Comparison of ENCODE assay signal across 27 mouse cellular contexts in the genomic region with DNA sequence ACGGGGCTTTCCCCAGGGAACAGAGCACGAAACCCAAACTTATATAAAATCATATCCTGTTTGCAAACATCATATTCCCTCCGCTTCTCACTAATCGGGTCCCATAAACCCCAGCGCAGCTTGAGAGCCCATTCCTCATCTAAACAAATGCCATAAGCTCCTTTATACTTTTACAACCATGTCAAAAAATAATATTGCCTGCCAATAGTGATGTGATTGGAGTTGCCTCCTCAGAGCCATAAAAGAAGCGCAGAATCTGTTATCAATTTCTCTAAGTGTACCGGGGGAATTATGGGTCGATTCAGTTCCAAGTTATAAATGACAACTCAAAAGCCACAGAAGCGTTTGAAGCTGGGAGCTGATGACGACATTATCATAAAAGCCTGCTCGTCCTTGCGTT.
DNase-seq lines count a peak whose midpoint lies in the region; ATAC-seq and TF ChIP-seq lines count a peak whose summit lies in the region.
"Had no signal": no experiment of that assay in that cellular context is flagged by ENCODE, and none has a peak within 500 bp of the region (broad histone marks: within the 10 kb centered on the region; RNA-seq: fewer than 3 reads in every experiment).

No protein-coding gene starts in this region.

- peak; percentile 49; the same call in 1 of the 2 replicates for ATAC-seq in neural tube, embryonic 14.5 days (ENCODE audit: low read depth)
- ATAC-seq in embryonic facial prominence, embryonic 15.5 days (ENCODE audit: insufficient number of reproducible peaks, low FRiP score, low TSS enrichment, low read depth): no peak
- peak; percentile 64 for ATAC-seq in limb, embryonic 14.5 days (ENCODE audit: low FRiP score, low read depth)
- ATAC-seq in granulocyte monocyte progenitor cell, adult 5-6 weeks (replicated peaks; ENCODE audit: poor library complexity, severe bottlenecking): no peak
- ATAC-seq in midbrain, embryonic 16.5 days: no peak
- ATAC-seq: forebrain, embryonic 15.5 days; hindbrain, postnatal 0 days; inflammation-experienced regulatory T-cells, adult 6 months; Patski had no signal

- TF ChIP-seq EP300 in heart, adult 2 months (IDR thresholded peaks at IDR 0.05; ENCODE audit: insufficient read depth, low read depth, low read length): no peak

- no peak overlapping the region for H3K4me2 ChIP-seq in neural tube, embryonic 14.5 days (ENCODE audit: low read depth, low read length)
- peak overlapping the region; percentile 31 for H3K4me2 ChIP-seq in embryonic facial prominence, embryonic 15.5 days (replicated peaks)
- H3K4me2 ChIP-seq in limb, embryonic 14.5 days (replicated peaks; ENCODE audit: low read depth, low read length, severe bottlenecking): no peak overlapping the region
- no peak overlapping the region for H3K4me2 ChIP-seq in midbrain, embryonic 16.5 days (ENCODE audit: low read length)
- H3K4me2 ChIP-seq: forebrain, embryonic 12.5 days; forebrain, embryonic 15.5 days; heart, embryonic 11.5 days; heart, embryonic 15.5 days; hindbrain, embryonic 14.5 days had no signal

- H3K36me3 ChIP-seq in neural tube, embryonic 14.5 days (ENCODE audit: control insufficient read depth, insufficient read depth, low read length): no peaks in the 10 kb centered on the region
- H3K36me3 ChIP-seq in embryonic facial prominence, embryonic 15.5 days: no peaks in the 10 kb centered on the region
- H3K36me3 ChIP-seq in limb, embryonic 14.5 days (ENCODE audit: control insufficient read depth, insufficient read depth, low read length): no peaks in the 10 kb centered on the region
- H3K36me3 ChIP-seq in midbrain, embryonic 16.5 days (ENCODE audit: control insufficient read depth, insufficient read depth, low read length): no peaks in the 10 kb centered on the region
- no peaks in the 10 kb centered on the region for H3K36me3 ChIP-seq in heart, adult 2 months (ENCODE audit: control insufficient read depth, insufficient read depth, low read length)
- H3K36me3 ChIP-seq: forebrain, embryonic 12.5 days; forebrain, embryonic 15.5 days; G1E; heart, embryonic 15.5 days had no signal

- H3K27me3 ChIP-seq in neural tube, embryonic 14.5 days (ENCODE audit: control insufficient read depth, insufficient read depth, low read length): no peaks in the 10 kb centered on the region
- no peaks in the 10 kb centered on the region for H3K27me3 ChIP-seq in embryonic facial prominence, embryonic 15.5 days
- H3K27me3 ChIP-seq in limb, embryonic 14.5 days (ENCODE audit: control insufficient read depth, insufficient read depth, low read length): no peaks in the 10 kb centered on the region
- H3K27me3 ChIP-seq in midbrain, embryonic 16.5 days (ENCODE audit: control insufficient read depth, insufficient read depth, low read depth, low read length): no peaks in the 10 kb centered on the region
- H3K27me3 ChIP-seq in heart, adult 2 months (ENCODE audit: control insufficient read depth, insufficient read depth, low read length): no peaks in the 10 kb centered on the region
- H3K27me3 ChIP-seq: CH12.LX; forebrain, embryonic 12.5 days; forebrain, embryonic 15.5 days; heart, embryonic 15.5 days; Patski had no signal

- DNase-seq in neural tube, embryonic 10.5 days (ENCODE audit: extremely low spot score, low spot score): no peak
- peak; percentile 78 for DNase-seq in limb, embryonic 14.5 days (ENCODE audit: low spot score)
- DNase-seq in heart, adult 2 months: no peak
- no peak for DNase-seq in B cell, adult 2 months
- DNase-seq: adrenal gland, postnatal 10 days; adrenal gland, postnatal 36 days; cerebellum, adult 18-20 months; cerebellum, adult 9-10 months; cerebellum, postnatal 14 days; gastrocnemius, postnatal 25 days; heart, postnatal 10 days; heart, postnatal 36 days had no signal

- H3K27ac ChIP-seq in neural tube, embryonic 14.5 days (ENCODE audit: low read depth, low read length): no peak overlapping the region
- peak overlapping the region; percentile 25 for H3K27ac ChIP-seq in embryonic facial prominence, embryonic 15.5 days (replicated peaks)
- no peak overlapping the region for H3K27ac ChIP-seq in limb, embryonic 14.5 days (replicated peaks; ENCODE audit: low read depth, low read length)
- H3K27ac ChIP-seq in midbrain, embryonic 16.5 days (ENCODE audit: low read length): no peak overlapping the region
- H3K27ac ChIP-seq in heart, adult 2 months: no peak overlapping the region
- H3K27ac ChIP-seq: forebrain, embryonic 12.5 days; forebrain, embryonic 15.5 days; heart, embryonic 15.5 days; hindbrain, embryonic 14.5 days; hindbrain, postnatal 0 days had no signal

- 73% methylated on average over 12 of the region's 12 CpGs for WGBS in neural tube, embryonic 14.5 days
- 39% methylated on average over 12 of the region's 12 CpGs for WGBS in embryonic facial prominence, embryonic 15.5 days
- WGBS in limb, embryonic 14.5 days: 37% methylated on average over 12 of the region's 12 CpGs
- 73% methylated on average over 12 of the region's 12 CpGs for WGBS in midbrain, embryonic 16.5 days
- WGBS in heart, adult 2 months: 78% methylated on average over 12 of the region's 12 CpGs

- intact Hi-C loops in heart, adult 2 months (cut with DNase I): no loop called here

- H3K9me3 ChIP-seq in neural tube, embryonic 14.5 days (ENCODE audit: control insufficient read depth, low read length): no peaks in the 10 kb centered on the region
- H3K9me3 ChIP-seq in embryonic facial prominence, embryonic 15.5 days (replicated peaks): no peaks in the 10 kb centered on the region
- no peaks in the 10 kb centered on the region for H3K9me3 ChIP-seq in limb, embryonic 14.5 days (ENCODE audit: control insufficient read depth, low read length)
- H3K9me3 ChIP-seq in midbrain, embryonic 16.5 days (replicated peaks; ENCODE audit: control insufficient read depth, low read length, poor library complexity, severe bottlenecking): no peaks in the 10 kb centered on the region
- H3K9me3 ChIP-seq: forebrain, embryonic 12.5 days; forebrain, embryonic 15.5 days; heart, embryonic 15.5 days had no signal

- H3K4me3 ChIP-seq in neural tube, embryonic 14.5 days (ENCODE audit: low read depth, low read length): no peak overlapping the region
- H3K4me3 ChIP-seq in embryonic facial prominence, embryonic 15.5 days (replicated peaks): no peak overlapping the region; the same call in 1 of the 2 replicates
- H3K4me3 ChIP-seq in limb, embryonic 14.5 days (replicated peaks; ENCODE audit: low read length): no peak overlapping the region
- H3K4me3 ChIP-seq in midbrain, embryonic 16.5 days (ENCODE audit: low read depth, low read length): no peak overlapping the region
- no peak overlapping the region for H3K4me3 ChIP-seq in heart, adult 2 months
- H3K4me3 ChIP-seq: erythroblast, embryonic 14.5 days; forebrain, embryonic 12.5 days; forebrain, embryonic 15.5 days; heart, embryonic 15.5 days had no signal

- no peaks in the 10 kb centered on the region for H3K79me2 ChIP-seq in heart, adult 2 months (replicated peaks; ENCODE audit: control insufficient read depth, insufficient read depth, low read length)

- no peak for TF ChIP-seq POLR2A in limb, embryonic 14.5 days (IDR thresholded peaks at IDR 0.05; ENCODE audit: borderline replicate concordance, extremely low read depth, insufficient read depth, insufficient read length)
- no peak for TF ChIP-seq POLR2A in heart, adult 2 months (IDR thresholded peaks at IDR 0.05; ENCODE audit: insufficient read depth, low read depth, low read length)

- no peak overlapping the region for H3K9ac ChIP-seq in neural tube, embryonic 14.5 days (replicated peaks; ENCODE audit: low read depth, low read length)
- H3K9ac ChIP-seq in embryonic facial prominence, embryonic 15.5 days: no peak overlapping the region
- no peak overlapping the region for H3K9ac ChIP-seq in limb, embryonic 14.5 days (ENCODE audit: low read depth, low read length, severe bottlenecking)
- no peak overlapping the region for H3K9ac ChIP-seq in midbrain, embryonic 16.5 days (ENCODE audit: low read depth, low read length)
- no peak overlapping the region for H3K9ac ChIP-seq in heart, adult 2 months (ENCODE audit: low read depth, low read length)
- H3K9ac ChIP-seq: forebrain, embryonic 12.5 days; forebrain, embryonic 15.5 days; heart, embryonic 15.5 days; hindbrain, embryonic 14.5 days had no signal

- no peaks in the 10 kb centered on the region for H3K4me1 ChIP-seq in neural tube, embryonic 14.5 days (ENCODE audit: control insufficient read depth, insufficient read depth, low read length)
- H3K4me1 ChIP-seq in embryonic facial prominence, embryonic 15.5 days: peaks cover 10% of the 10 kb centered on the region; the same call in 1 of the 2 replicates
- 0 out of 2 replicates have a peak, but pooled peaks cover 4% of the 10 kb centered on the region for H3K4me1 ChIP-seq in limb, embryonic 14.5 days (ENCODE audit: control insufficient read depth, insufficient read depth, low read length)
- H3K4me1 ChIP-seq in midbrain, embryonic 16.5 days (ENCODE audit: control insufficient read depth, insufficient read depth, low read length): no peaks in the 10 kb centered on the region
- H3K4me1 ChIP-seq in heart, adult 2 months (ENCODE audit: control insufficient read depth, insufficient read depth, low read length): no peaks in the 10 kb centered on the region
- H3K4me1 ChIP-seq: forebrain, embryonic 12.5 days; forebrain, embryonic 15.5 days; heart, embryonic 15.5 days had no signal

- no peak for TF ChIP-seq CTCF in heart, adult 2 months (IDR thresholded peaks at IDR 0.05)

Comparison
In these comparisons a context has a peak if more than half of its experiments do, and no peak if none do; other contexts are left out.
1. ATAC-seq: peak in neural tube, embryonic 14.5 days (single experiment) and limb, embryonic 14.5 days (single experiment); none in embryonic facial prominence, embryonic 15.5 days (single experiment), granulocyte monocyte progenitor cell, adult 5-6 weeks (single experiment) and midbrain, embryonic 16.5 days (single experiment).